Mouse (Mus musculus) bone marrow macrophage, adult 2 months (primary cell): Measurements from ENCODE around the gene Ubxn1. TPM values are rescaled to one million over a fixed set of nuclear protein-coding genes. Genes with fewer than 3 reads are reported as not detected.
"Not testable (repeated sequence)": the region's sequence is repeated elsewhere in the genome, so short reads cannot be mapped to it uniquely, and the experiment has no call there.

ENCODE experiments used
- H3K27ac ChIP-seq: 2 replicates; pipeline ENCODE4 v1.5.1; 2012; ENCODE audit warnings: low read depth, low read length; ENCODE audit not compliant: insufficient read depth
- H3K4me1 ChIP-seq: 2 replicates; pipeline ENCODE4 v1.6.1; 2012; ENCODE audit warnings: low read length; ENCODE audit not compliant: control insufficient read depth, insufficient read depth
- H3K4me3 ChIP-seq: 2 replicates; pipeline ENCODE4 v1.5.1; 2012; ENCODE audit warnings: mild to moderate bottlenecking, low read length, moderate library complexity; ENCODE audit not compliant: insufficient read depth
- CTCF ChIP-seq: IDR thresholded peaks from 2 replicates; pipeline ENCODE4 v1.5.1; 2012; ENCODE audit warnings: low read depth, mild to moderate bottlenecking, low read length, moderate library complexity
- POLR2A ChIP-seq: IDR thresholded peaks from 2 replicates; pipeline ENCODE4 v1.6.1; 2012; ENCODE audit warnings: mild to moderate bottlenecking, low read depth, low read length, borderline replicate concordance
- polyA plus RNA-seq: library from polyadenylated mRNA; stranded (reverse); fragments of >200 nt; gene quantifications from 2 replicates; pipeline ENCODE4 v1.2.4, GENCODE M21; 2012; ENCODE audit not compliant: missing spikeins, insufficient read depth, insufficient read length

Ubxn1 gene
- polyA plus RNA-seq, 1 experiment = 193 TPM

GRCm38 (mm10) chr19:8886916-8887584, 15.8 kb downstream of the Ubxn1 start:
- H3K4me3 ChIP-seq = no peak overlapping the region; the same call in 1 of the 2 replicates
- no peak overlapping the region for H3K27ac ChIP-seq
- peaks cover 7% of the 10 kb centered on the region for H3K4me1 ChIP-seq
- no peak for TF ChIP-seq POLR2A
- no peak for TF ChIP-seq CTCF

DNA sequence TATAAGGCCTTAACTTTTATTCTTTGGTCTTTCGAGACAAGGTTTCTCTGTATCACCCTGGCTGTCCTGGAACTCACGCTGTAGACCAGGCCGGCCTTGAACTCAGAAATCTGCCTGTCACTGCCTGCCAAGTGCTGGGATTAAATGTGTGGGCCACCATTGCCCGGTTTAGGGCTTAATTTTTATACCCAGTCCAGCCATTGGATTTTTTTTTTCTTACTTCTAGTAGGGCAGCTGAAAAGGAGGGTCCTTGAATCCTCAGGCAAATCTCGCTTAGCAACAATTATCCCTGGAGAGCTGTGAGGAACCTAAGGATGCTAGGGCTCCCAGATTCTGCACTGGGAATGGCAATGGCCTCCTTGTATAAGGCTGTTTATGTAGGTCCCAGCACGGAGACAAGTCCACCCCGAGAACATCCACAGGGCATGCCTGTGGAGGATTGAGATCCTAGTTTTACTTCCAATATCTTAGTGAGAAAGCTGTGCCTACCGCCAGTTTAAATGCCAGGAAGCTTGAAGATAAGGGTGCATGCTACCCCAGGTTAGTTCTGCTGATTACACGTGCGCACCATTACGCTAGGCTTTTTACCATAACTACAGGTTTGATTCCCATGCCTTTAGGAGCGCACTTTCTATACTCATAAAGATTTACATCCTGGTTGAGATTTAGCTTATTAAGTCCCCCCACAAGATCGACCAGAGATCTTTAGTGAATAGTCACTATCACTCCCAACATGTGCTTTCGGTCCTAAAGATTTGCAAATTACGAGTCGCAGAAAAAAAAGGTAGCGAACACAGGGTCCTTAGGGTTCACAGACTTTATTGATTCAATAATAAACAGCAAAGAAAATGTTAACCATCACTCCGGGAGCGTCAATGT, 16.5 kb downstream of the Ubxn1 start:
- Histone ChIP-seq H3K4me3 (peak overlapping the region; percentile 83), H3K4me1 (peaks cover 7% of the 10 kb centered on the region), H3K27ac (peak overlapping the region; percentile 83)
- TF ChIP-seq CTCF = no peak
- TF ChIP-seq POLR2A = no peak

- Histone ChIP-seq H3K4me3 (peak within 1 kb of the TSS; percentile 83), H3K27ac (peak within 1 kb of the TSS; percentile 83), H3K4me1 (peaks cover 7% of the 10 kb centered on the region)
- TF ChIP-seq CTCF = no peak
- peak; percentile 61; the same call in 1 of the 2 replicates for TF ChIP-seq POLR2A
Observed at GRCm38 (mm10) chr19:8888511-8889385, 17.5 kb downstream of the Ubxn1 start, which contains the start of the genes 1810009A15Rik and Gm49416. Gene 1810009A15Rik (plus strand): TSS chr19:8888853. Gene Gm49416 (plus strand): TSS chr19:8888926.

GRCm38 (mm10) chr19:8892829-8893766, 21.8 kb downstream of the Ubxn1 start, which contains the start of gene Ints5:
Gene Ints5 (plus strand): TSS chr19:8893005.
- Histone ChIP-seq H3K4me1 (peaks cover 6% of the 10 kb centered on the region; the same call in 1 of the 2 replicates), H3K4me3 (peak within 1 kb of the TSS; percentile 98), H3K27ac (peak within 1 kb of the TSS; percentile 64)
- no peak for TF ChIP-seq CTCF
- no peak; the same call in 1 of the 2 replicates for TF ChIP-seq POLR2A

DNA sequence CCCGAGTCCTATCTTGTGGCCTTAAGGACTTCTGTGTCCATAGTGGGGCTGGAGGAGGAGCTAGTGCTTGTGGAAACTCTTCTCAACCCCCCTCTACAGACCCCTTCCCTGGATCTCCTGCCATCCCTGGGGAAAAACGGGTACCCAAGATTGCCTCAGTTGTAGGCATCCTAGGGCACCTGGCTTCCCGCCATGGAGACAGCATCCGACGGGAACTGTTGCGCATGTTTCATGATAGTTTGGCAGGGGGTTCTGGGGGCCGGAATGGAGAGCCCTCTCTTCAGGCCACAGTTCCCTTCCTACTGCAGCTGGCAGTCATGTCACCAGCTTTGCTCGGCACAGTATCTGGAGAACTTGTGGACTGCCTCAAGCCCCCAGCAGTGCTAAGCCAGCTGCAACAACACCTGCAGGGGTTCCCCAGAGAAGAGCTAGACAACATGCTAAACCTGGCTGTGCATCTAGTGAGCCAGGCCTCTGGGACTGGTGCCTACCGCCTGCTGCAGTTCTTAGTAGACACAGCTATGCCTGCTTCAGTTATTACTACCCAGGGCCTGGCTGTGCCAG, 24.2 kb downstream of the Ubxn1 start:
- no peak overlapping the region for H3K27ac ChIP-seq
- H3K4me3 ChIP-seq = no peak overlapping the region
- peaks cover 8% of the 10 kb centered on the region for H3K4me1 ChIP-seq
- TF ChIP-seq CTCF (no peak), POLR2A (no peak)

- not testable (repeated sequence) for H3K4me1 ChIP-seq, H3K4me3 ChIP-seq, H3K27ac ChIP-seq
Observed at GRCm38 (mm10) chr19:8896231-8896630, 24.9 kb downstream of the Ubxn1 start.

DNA sequence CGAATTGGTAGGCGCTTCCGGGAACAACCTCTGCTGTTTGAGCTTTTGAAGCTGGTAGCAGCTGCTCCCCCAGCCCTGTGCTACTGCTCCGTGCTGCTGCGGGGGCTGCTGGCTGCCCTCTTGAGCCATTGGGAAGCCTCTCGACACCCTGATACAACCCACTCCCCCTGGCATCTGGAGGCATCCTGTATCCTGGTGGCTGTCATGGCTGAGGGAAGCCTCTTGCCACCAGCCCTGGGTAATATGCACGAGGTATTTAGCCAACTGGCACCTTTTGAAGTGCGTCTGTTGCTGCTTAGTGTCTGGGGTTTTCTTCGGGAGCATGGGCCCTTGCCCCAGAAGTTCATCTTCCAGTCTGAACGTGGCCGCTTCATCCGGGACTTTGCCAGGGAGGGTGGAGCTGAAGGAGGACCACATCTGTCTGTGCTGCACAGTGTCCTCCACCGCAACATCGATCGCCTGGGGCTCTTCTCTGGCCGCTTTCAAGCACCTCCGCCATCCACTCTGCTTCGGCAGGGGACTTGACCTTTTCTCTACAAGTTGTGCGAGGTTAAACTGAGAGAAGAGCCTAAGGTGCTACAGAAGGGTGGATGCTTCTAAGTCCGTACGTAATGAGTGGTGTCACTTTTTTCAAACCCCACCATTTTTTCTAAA, 26.0 kb downstream of the Ubxn1 start:
- not testable (repeated sequence) for H3K4me1 ChIP-seq
- H3K4me3 ChIP-seq = peak overlapping the region; percentile 37
- H3K27ac ChIP-seq = 0 out of 2 replicates have a peak overlapping the region, but pooled peaks have one; percentile 17

GRCm38 (mm10) chr19:8897865-8898495, 26.7 kb downstream of the Ubxn1 start, which contains the start of gene Ganab:
Gene Ganab (plus strand): TSS chr19:8898071.
- TF ChIP-seq POLR2A = no peak
- TF ChIP-seq CTCF = no peak
- Histone ChIP-seq H3K4me3 (peak within 1 kb of the TSS; percentile 74), H3K27ac (peak within 1 kb of the TSS; percentile 60), H3K4me1 (peaks cover 8% of the 10 kb centered on the region)
